Mouse (Mus musculus) stomach, postnatal 0 days (tissue): ENCODE results near the gene Tmem217. TPM values are rescaled to one million over a fixed set of nuclear protein-coding genes. Genes with fewer than 3 reads are reported as not detected.
A peak's percentile ranks its signal among the peaks of the same experiment; 100 is the strongest.
"Not testable (repeated sequence)": the region's sequence is repeated elsewhere in the genome, so short reads cannot be mapped to it uniquely, and the experiment has no call there.

Experiments
- ATAC-seq: fragments of 200-750 bp; cut with Nextera tagmentation; 2 replicates; pipeline ENCODE4 v1.8.0; 2017; ENCODE audit not compliant: low FRiP score, low TSS enrichment
- DNase-seq: peaks from one replicate; pipeline ENCODE4 v3.0.0-alpha.2; 2016; ENCODE audit warnings: low spot score
- H3K27ac ChIP-seq: fragments of 300-500 bp; sonication (generic); replicated peaks from 2 replicates; pipeline ENCODE4 v1.5.1; 2014; ENCODE audit warnings: mild to moderate bottlenecking, control low read depth
- H3K27me3 ChIP-seq: fragments of 300-500 bp; sonication (generic); 2 replicates; pipeline ENCODE4 v1.6.1; 2014; ENCODE audit warnings: low read length; ENCODE audit not compliant: control insufficient read depth, insufficient read depth
- H3K36me3 ChIP-seq: fragments of 300-500 bp; sonication (generic); 2 replicates; pipeline ENCODE4 v1.6.1; 2014; ENCODE audit warnings: low read length, mixed read lengths; ENCODE audit not compliant: control insufficient read depth, insufficient read depth
- H3K4me1 ChIP-seq: fragments of 300-500 bp; sonication (generic); replicated peaks from 2 replicates; pipeline ENCODE4 v1.6.1; 2014; ENCODE audit warnings: antibody characterized with exemption; ENCODE audit not compliant: control insufficient read depth, insufficient read depth
- H3K4me2 ChIP-seq: fragments of 300-500 bp; sonication (generic); replicated peaks from 2 replicates; pipeline ENCODE4 v1.6.1; 2014; ENCODE audit warnings: low read depth, mild to moderate bottlenecking, control low read depth, moderate library complexity
- H3K4me3 ChIP-seq: fragments of 300-500 bp; sonication (generic); 2 replicates; pipeline ENCODE4 v1.5.1; 2014; ENCODE audit warnings: low read depth, low read length, control low read depth
- H3K9ac ChIP-seq: fragments of 300-500 bp; sonication (generic); 2 replicates; pipeline ENCODE4 v1.6.1; 2014; ENCODE audit warnings: mild to moderate bottlenecking, low read length, control low read depth, mixed read lengths
- H3K9me3 ChIP-seq: fragments of 300-500 bp; sonication (generic); 2 replicates; pipeline ENCODE4 v1.6.1; 2016; ENCODE audit warnings: low read length; ENCODE audit not compliant: control insufficient read depth
- CTCF ChIP-seq: IDR thresholded peaks from 2 replicates; pipeline ENCODE4 v1.5.1; 2016; ENCODE audit warnings: antibody characterized with exemption, low read depth, mild to moderate bottlenecking, moderate library complexity
- EP300 ChIP-seq: optimal IDR thresholded peaks from 2 replicates; pipeline ENCODE3; 2016; ENCODE audit warnings: antibody characterized with exemption
- WGBS: fragments of 180-500 bp; shearing (Covaris S2); extraction: QIAGEN DNeasy Blood & Tissue Kit; methylation state at CpG from one replicate; pipeline ENCODE4 v1.1.7; 2014; 5-methylcytosine and 5-hydroxymethylcytosine counted together
- polyA plus RNA-seq: library from polyadenylated mRNA; unstranded; fragments of >200 nt; fragmentation: Nextera tagmentation; extraction: Ambion mirVana; gene quantifications from 2 replicates; pipeline ENCODE4 v1.2.1, GENCODE M21; 2015

The Tmem217 gene
- polyA plus RNA-seq, 1 experiment from 2014 or later = 0.42 TPM

GRCm38 (mm10) chr17:29531757-29532384 lies 20.3 kb downstream of the Tmem217 start:
- no peak for TF ChIP-seq CTCF
- no peak for TF ChIP-seq EP300
- no peaks in the 10 kb centered on the region for H3K9me3 ChIP-seq
- H3K4me3 ChIP-seq = no peak overlapping the region
- no peak overlapping the region for H3K27ac ChIP-seq
- no peaks in the 10 kb centered on the region for H3K27me3 ChIP-seq
- H3K36me3 ChIP-seq = no peaks in the 10 kb centered on the region
- no peak overlapping the region for H3K9ac ChIP-seq
- no peak for ATAC-seq
- H3K4me1 ChIP-seq = no peaks in the 10 kb centered on the region
- no peak for DNase-seq
- no peak overlapping the region for H3K4me2 ChIP-seq
- WGBS = 57% methylated on average over 10 of the region's 10 CpGs

DNA sequence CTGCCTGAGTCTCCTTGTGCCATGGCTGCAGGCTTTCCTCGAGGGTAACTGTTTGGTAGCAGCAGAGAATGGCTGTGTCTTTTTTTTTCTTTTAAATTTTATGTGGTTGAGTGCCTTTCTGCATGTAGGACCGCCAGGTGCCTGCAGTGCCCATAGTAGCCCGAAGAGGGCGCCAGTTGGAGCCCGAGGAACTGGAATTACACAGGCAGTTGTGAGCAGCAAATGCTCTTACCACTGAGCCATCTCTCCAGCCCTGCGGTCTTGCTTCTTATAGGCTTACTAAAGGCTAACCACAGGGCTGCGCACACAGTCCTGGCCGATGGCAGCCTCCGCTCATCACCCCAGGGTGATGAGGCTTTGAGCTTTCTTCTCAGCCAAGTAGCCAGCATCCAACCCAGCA lies 20.9 kb downstream of the Tmem217 start:
- ATAC-seq (no peak), DNase-seq (no peak)
- no peaks in the 10 kb centered on the region for H3K4me1 ChIP-seq
- no peak overlapping the region for H3K4me2 ChIP-seq
- no peak overlapping the region for H3K9ac ChIP-seq
- no peaks in the 10 kb centered on the region for H3K36me3 ChIP-seq
- WGBS = 74% methylated on average over 9 of the region's 9 CpGs
- TF ChIP-seq CTCF (peak; percentile 32; the same call in 1 of the 2 replicates), EP300 (no peak)
- H3K9me3 ChIP-seq = no peaks in the 10 kb centered on the region
- H3K4me3 ChIP-seq = no peak overlapping the region
- H3K27me3 ChIP-seq = no peaks in the 10 kb centered on the region
- H3K27ac ChIP-seq = no peak overlapping the region

GRCm38 (mm10) chr17:29530508-29530907 lies 21.7 kb downstream of the Tmem217 start:
- Histone ChIP-seq H3K4me3 (no peak overlapping the region), H3K27ac (no peak overlapping the region), H3K36me3 (no peaks in the 10 kb centered on the region), H3K4me2 (no peak overlapping the region), H3K9me3 (no peaks in the 10 kb centered on the region), H3K4me1 (no peaks in the 10 kb centered on the region), H3K9ac (no peak overlapping the region), H3K27me3 (no peaks in the 10 kb centered on the region)
- no peak for ATAC-seq
- DNase-seq = no peak
- TF ChIP-seq EP300 (no peak), CTCF (no peak)
- 76% methylated on average over 6 of the region's 6 CpGs for WGBS

- no peak for DNase-seq
- no peak for ATAC-seq
These were observed 23.5 kb downstream of the Tmem217 start for GRCm38 (mm10) chr17:29528568-29529187.

GRCm38 (mm10) chr17:29525613-29526012 lies 26.6 kb downstream of the Tmem217 start:
- Histone ChIP-seq H3K4me2 (no peak overlapping the region), H3K27ac (no peak overlapping the region), H3K36me3 (no peaks in the 10 kb centered on the region), H3K4me3 (no peak overlapping the region), H3K27me3 (no peaks in the 10 kb centered on the region), H3K9me3 (no peaks in the 10 kb centered on the region), H3K9ac (no peak overlapping the region), H3K4me1 (no peaks in the 10 kb centered on the region)
- ATAC-seq = no peak
- DNase-seq = no peak
- TF ChIP-seq EP300 = no peak
- TF ChIP-seq CTCF = no peak
- 83% methylated on average over 2 of the region's 2 CpGs for WGBS

More at GRCm38 (mm10) chr17:29528568-29529187, 23.5 kb downstream of the Tmem217 start:
- Histone ChIP-seq H3K27me3 (no peaks in the 10 kb centered on the region), H3K9me3 (no peaks in the 10 kb centered on the region), H3K27ac (no peak overlapping the region), H3K4me1 (no peaks in the 10 kb centered on the region), H3K36me3 (no peaks in the 10 kb centered on the region), H3K4me2 (no peak overlapping the region), H3K4me3 (no peak overlapping the region), H3K9ac (no peak overlapping the region)
- 69% methylated on average over 8 of the region's 8 CpGs for WGBS
- TF ChIP-seq EP300 (no peak), CTCF (peak; percentile 76)

DNA sequence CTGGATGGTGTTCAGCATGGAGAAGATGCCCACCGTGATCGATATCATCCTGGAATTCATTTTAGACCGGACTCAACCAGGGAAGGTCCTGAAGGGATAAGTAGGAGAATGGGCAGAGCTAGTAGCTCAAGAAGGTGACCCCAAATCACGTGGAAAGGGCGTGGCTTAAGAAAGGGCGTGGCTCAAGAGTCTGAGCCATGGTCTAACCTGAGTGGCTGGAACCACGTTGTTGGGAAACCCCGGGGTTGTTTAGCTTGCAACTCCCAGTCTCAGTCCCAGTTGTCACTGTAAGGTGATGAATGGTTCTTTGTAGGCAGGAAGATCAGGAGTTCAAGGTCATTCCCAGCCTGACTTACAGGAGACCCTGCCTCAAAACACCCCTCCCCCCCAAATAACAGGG lies 32.5 kb downstream of the Tmem217 start:
- TF ChIP-seq CTCF = no peak
- no peak for TF ChIP-seq EP300
- Histone ChIP-seq H3K4me3 (no peak overlapping the region), H3K4me2 (no peak overlapping the region), H3K4me1 (no peaks in the 10 kb centered on the region), H3K9me3 (no peaks in the 10 kb centered on the region), H3K27ac (no peak overlapping the region), H3K27me3 (no peaks in the 10 kb centered on the region), H3K9ac (no peak overlapping the region), H3K36me3 (no peaks in the 10 kb centered on the region)
- no peak for DNase-seq
- no peak for ATAC-seq
- 68% methylated on average over 8 of the region's 8 CpGs for WGBS

GRCm38 (mm10) chr17:29518665-29519064 lies 33.5 kb downstream of the Tmem217 start:
- not testable (repeated sequence) for H3K4me2 ChIP-seq, H3K27ac ChIP-seq, DNase-seq, ATAC-seq, H3K4me3 ChIP-seq, H3K9me3 ChIP-seq, H3K27me3 ChIP-seq, H3K36me3 ChIP-seq, H3K9ac ChIP-seq, H3K4me1 ChIP-seq
- 87% methylated on average over 5 of the region's 5 CpGs for WGBS
